Mouse (Mus musculus): ENCODE data around the gene Shb. TPM values are rescaled to one million over a fixed set of nuclear protein-coding genes. Genes with fewer than 3 reads are reported as not detected.

Shb gene
- polyA plus RNA-seq, 1 experiment: 46.3 TPM

DNA sequence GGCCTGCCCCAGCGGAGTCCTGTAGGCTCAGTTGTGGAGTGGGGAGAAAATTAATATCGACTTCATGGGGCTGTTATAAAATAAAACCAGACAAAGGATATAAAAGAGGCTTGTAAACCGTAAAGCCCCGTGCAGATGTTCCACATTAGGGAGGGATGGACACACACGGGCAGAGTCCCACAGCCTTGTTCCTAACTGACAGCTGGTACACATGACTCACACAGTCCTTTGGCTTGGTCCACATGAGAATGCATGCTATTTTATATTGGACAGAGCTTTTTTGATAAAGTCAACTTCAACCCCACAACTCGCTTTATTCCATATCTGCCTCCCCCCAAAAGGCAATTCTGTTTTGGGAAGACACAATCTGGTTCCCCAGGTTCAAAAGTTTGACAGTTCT lies 59.6 kb downstream of the Shb start:
- Histone ChIP-seq H3ac (ENCODE audit: control insufficient read depth, insufficient read length) (no peak overlapping the region), H3K4me3 (no peak overlapping the region), H3K27me3 (ENCODE audit: control insufficient read depth, insufficient read depth, insufficient read length) (no peaks in the 10 kb centered on the region), H3K4me2 (ENCODE audit: low read depth) (peak overlapping the region; percentile 85), H3K36me3 (ENCODE audit: control insufficient read depth, insufficient read depth) (peaks cover 5% of the 10 kb centered on the region), H3K79me2 (ENCODE audit: control insufficient read depth, insufficient read depth) (peaks cover 58% of the 10 kb centered on the region)
- TF ChIP-seq USF1 (IDR thresholded peaks at IDR 0.05; ENCODE audit: low read depth) (no peak), MYOG (IDR thresholded peaks at IDR 0.05; ENCODE audit: control insufficient read depth in 1 of 3, insufficient read depth in 1 of 3, insufficient read length in 2 of 3, low read depth in 2 of 3) (peak; percentile 37 to 72 (median 64)), SRF (IDR thresholded peaks at IDR 0.05; ENCODE audit: control insufficient read depth, insufficient read length, low read depth) (no peak), CEBPB (IDR thresholded peaks at IDR 0.05; ENCODE audit: insufficient read depth, poor library complexity, severe bottlenecking) (no peak), POLR2A (IDR thresholded peaks at IDR 0.05; ENCODE audit: insufficient read length, low read depth) (no peak), MAX (IDR thresholded peaks at IDR 0.05; ENCODE audit: low read depth) (peak; percentile 33), REST (IDR thresholded peaks at IDR 0.05; ENCODE audit: insufficient read depth, insufficient read length) (no peak), TCF12 (IDR thresholded peaks at IDR 0.05; ENCODE audit: insufficient read depth, poor library complexity, severe bottlenecking) (peak; percentile 43), MYOD1 (IDR thresholded peaks at IDR 0.05; ENCODE audit: control insufficient read depth in 1 of 3, insufficient read length in 2 of 3, low read depth in 2 of 3) (peak; percentile 28 to 92 (median 89)), E2F4 (IDR thresholded peaks at IDR 0.05; ENCODE audit: insufficient read depth) (no peak), TCF3 (IDR thresholded peaks at IDR 0.05; ENCODE audit: insufficient read length, low read depth) (peak; percentile 37), POLR2AphosphoS2 (IDR thresholded peaks at IDR 0.05; ENCODE audit: insufficient read length, low read depth) (no peak)

DNA sequence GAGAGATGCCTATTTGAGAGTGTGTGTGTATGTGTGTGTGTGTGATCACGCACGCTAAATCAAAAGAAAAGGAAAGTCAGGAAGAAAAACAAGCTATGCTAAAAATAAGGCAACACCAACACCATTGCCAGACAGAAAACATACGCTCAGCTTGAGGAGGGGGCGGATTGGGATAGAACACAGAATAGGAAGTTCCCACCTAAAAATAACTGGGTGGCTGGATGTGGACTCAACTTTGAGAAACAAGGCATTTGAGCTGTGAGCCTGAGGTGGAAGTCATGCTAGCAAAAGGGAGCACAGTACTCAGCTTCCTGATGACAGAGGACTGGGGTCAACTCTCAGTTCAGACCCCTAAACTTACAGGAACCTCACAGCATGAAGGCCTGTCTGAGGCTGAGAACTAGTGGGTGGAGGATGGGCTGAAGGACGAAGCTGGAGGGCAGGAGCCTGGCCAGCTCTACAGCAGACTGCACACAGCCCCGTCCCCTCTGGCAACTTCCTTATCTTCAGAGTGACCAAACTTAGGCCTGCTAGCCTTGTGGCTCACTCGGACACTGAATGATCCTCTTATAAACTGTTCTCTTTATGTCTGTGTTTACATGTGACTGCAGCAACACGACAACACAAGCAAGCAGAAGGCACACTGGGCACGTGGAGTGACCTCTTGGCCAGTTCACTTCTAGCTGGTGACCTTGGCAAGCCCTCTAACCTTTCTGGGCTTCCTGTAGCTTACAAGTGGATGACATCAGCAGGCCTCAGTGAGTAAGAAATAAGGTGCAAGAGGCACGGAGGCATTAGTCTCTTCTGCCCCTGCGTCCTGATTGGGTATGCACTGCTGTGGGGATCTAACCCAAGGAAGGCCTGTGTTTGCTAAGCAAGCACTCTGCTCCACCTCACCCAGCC lies 60.4 kb downstream of the Shb start:
- Histone ChIP-seq H3K4me2 (ENCODE audit: low read depth) (peak overlapping the region; percentile 85), H3K36me3 (ENCODE audit: control insufficient read depth, insufficient read depth) (no peaks in the 10 kb centered on the region), H3K79me2 (ENCODE audit: control insufficient read depth, insufficient read depth) (peaks cover 51% of the 10 kb centered on the region), H3ac (ENCODE audit: control insufficient read depth, insufficient read length) (no peak overlapping the region), H3K4me3 (no peak overlapping the region), H3K27me3 (ENCODE audit: control insufficient read depth, insufficient read depth, insufficient read length) (no peaks in the 10 kb centered on the region)
- TF ChIP-seq MYOD1 (IDR thresholded peaks at IDR 0.05; ENCODE audit: control insufficient read depth in 1 of 3, insufficient read length in 2 of 3, low read depth in 2 of 3) (peak in 2 of 3 experiments; percentile 23 to 33), TCF12 (IDR thresholded peaks at IDR 0.05; ENCODE audit: insufficient read depth, poor library complexity, severe bottlenecking) (no peak), MAX (IDR thresholded peaks at IDR 0.05; ENCODE audit: low read depth) (peak; percentile 25), CEBPB (IDR thresholded peaks at IDR 0.05; ENCODE audit: insufficient read depth, poor library complexity, severe bottlenecking) (peak; percentile 75; the same call in 1 of the 2 replicates), MYOG (IDR thresholded peaks at IDR 0.05; ENCODE audit: control insufficient read depth in 1 of 3, insufficient read depth in 1 of 3, insufficient read length in 2 of 3, low read depth in 2 of 3) (peak in 1 of 3 experiments; percentile 60), POLR2A (IDR thresholded peaks at IDR 0.05; ENCODE audit: insufficient read length, low read depth) (no peak), REST (IDR thresholded peaks at IDR 0.05; ENCODE audit: insufficient read depth, insufficient read length) (no peak), USF1 (IDR thresholded peaks at IDR 0.05; ENCODE audit: low read depth) (no peak), SRF (IDR thresholded peaks at IDR 0.05; ENCODE audit: control insufficient read depth, insufficient read length, low read depth) (no peak)

DNA sequence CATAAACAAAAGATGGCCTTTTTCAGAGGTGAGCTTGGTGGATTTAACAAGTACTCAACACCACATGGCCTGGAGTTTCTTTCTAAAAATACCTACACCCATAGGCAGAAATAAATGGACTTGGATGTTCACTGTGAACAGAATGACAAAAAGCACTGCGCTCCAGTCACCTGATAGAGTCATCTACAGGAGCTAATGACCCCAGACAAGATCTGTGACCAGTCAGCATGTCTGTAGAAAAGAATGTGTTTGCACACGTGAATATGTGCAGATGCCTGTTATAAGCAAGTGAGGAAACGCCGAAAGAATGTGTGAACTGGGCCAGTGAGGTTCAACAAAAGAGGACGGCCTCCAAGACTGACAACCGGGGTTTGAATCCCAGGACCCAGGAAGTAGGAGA lies 63.2 kb downstream of the Shb start:
- Histone ChIP-seq H3K79me2 (ENCODE audit: control insufficient read depth, insufficient read depth) (peaks cover 55% of the 10 kb centered on the region), H3K4me3 (no peak overlapping the region), H3K4me2 (ENCODE audit: low read depth) (peak overlapping the region; percentile 5), H3K36me3 (ENCODE audit: control insufficient read depth, insufficient read depth) (peaks cover 6% of the 10 kb centered on the region), H3K27me3 (ENCODE audit: control insufficient read depth, insufficient read depth, insufficient read length) (no peaks in the 10 kb centered on the region), H3ac (ENCODE audit: control insufficient read depth, insufficient read length) (no peak overlapping the region)
- TF ChIP-seq MYOG (IDR thresholded peaks at IDR 0.05; ENCODE audit: control insufficient read depth in 1 of 3, insufficient read depth in 1 of 3, insufficient read length in 2 of 3, low read depth in 2 of 3): no peak
- no peak for TF ChIP-seq REST (IDR thresholded peaks at IDR 0.05; ENCODE audit: insufficient read depth, insufficient read length)

DNA sequence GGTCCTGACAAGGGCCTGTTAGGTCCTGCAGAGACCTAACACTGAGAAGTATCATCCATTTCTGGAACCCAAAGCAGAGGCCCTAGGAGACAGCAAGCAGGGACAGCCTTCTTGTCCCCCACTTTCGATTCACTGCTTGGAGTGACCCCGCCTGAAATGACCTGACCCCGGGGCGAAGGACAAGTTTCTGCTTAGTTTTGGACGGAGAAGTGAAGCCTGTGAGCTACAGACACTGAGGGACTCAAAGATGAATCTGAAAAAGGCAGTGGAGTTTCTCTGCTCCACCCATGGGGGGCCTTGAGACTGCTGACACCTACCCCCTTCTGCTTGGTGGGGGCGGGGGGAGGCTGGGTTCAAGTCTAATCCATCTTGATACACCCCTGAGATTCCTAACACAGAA lies 63.8 kb downstream of the Shb start:
- Histone ChIP-seq H3K36me3 (ENCODE audit: control insufficient read depth, insufficient read depth) (peaks cover 6% of the 10 kb centered on the region), H3K4me2 (ENCODE audit: low read depth) (peak overlapping the region; percentile 5), H3K4me3 (no peak overlapping the region), H3K27me3 (ENCODE audit: control insufficient read depth, insufficient read depth, insufficient read length) (no peaks in the 10 kb centered on the region), H3K79me2 (ENCODE audit: control insufficient read depth, insufficient read depth) (peaks cover 50% of the 10 kb centered on the region), H3ac (ENCODE audit: control insufficient read depth, insufficient read length) (no peak overlapping the region)
- no peak for TF ChIP-seq POLR2AphosphoS2 (IDR thresholded peaks at IDR 0.05; ENCODE audit: insufficient read length, low read depth)

DNA sequence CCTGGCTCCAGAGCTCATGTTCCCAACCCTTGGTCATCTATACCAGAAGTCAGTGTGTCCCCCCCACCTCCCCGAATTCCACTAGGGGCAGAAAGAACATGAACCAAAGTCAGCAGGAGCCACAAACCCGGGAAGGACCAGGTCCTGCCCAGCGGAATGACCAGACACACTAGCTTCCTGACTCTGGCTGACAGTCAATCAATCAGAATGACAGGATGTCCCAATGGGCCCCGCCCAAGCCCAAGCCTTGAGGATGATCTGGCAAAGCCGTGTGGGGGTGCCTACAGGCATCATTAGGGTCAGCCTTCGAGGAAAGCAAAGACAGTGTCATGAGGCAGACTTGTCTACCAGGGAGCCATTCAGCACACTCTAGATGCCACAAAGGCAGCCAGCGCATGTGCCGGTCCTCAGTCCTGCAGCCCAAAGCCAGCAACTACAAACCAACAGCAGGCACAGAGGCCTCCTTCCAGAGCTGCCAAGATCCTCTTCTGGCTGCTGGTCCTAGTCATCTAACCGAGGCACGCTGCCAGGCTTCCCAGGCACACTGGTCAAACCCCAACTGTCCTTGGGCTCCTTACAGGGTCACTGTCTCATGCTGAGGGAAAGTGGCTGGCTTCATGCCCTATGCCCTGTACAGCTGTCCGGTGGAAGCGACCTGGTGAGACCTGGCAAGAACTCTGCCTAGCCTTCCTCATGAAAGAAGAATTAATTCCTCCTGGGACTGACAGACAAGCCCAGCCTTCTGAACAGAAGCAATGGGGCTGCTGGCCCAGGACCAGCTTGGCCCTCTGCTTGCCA lies 65.0 kb downstream of the Shb start:
- TF ChIP-seq TCF3 (IDR thresholded peaks at IDR 0.05; ENCODE audit: insufficient read length, low read depth) (no peak), MAX (IDR thresholded peaks at IDR 0.05; ENCODE audit: low read depth) (no peak), USF1 (IDR thresholded peaks at IDR 0.05; ENCODE audit: low read depth) (no peak), SRF (IDR thresholded peaks at IDR 0.05; ENCODE audit: control insufficient read depth, insufficient read length, low read depth) (no peak), CEBPB (IDR thresholded peaks at IDR 0.05; ENCODE audit: insufficient read depth, poor library complexity, severe bottlenecking) (no peak), MYOD1 (IDR thresholded peaks at IDR 0.05; ENCODE audit: control insufficient read depth in 1 of 3, insufficient read length in 2 of 3, low read depth in 2 of 3) (peak; percentile 5 to 85 (median 78)), E2F4 (IDR thresholded peaks at IDR 0.05; ENCODE audit: insufficient read depth) (no peak), MYOG (IDR thresholded peaks at IDR 0.05; ENCODE audit: control insufficient read depth in 1 of 3, insufficient read depth in 1 of 3, insufficient read length in 2 of 3, low read depth in 2 of 3) (peak; percentile 64 to 93 (median 74)), TCF12 (IDR thresholded peaks at IDR 0.05; ENCODE audit: insufficient read depth, poor library complexity, severe bottlenecking) (no peak), REST (IDR thresholded peaks at IDR 0.05; ENCODE audit: insufficient read depth, insufficient read length) (no peak), POLR2AphosphoS2 (IDR thresholded peaks at IDR 0.05; ENCODE audit: insufficient read length, low read depth) (no peak), POLR2A (IDR thresholded peaks at IDR 0.05; ENCODE audit: insufficient read length, low read depth) (no peak)
- no peak overlapping the region for H3K4me3 ChIP-seq
- H3K79me2 ChIP-seq (ENCODE audit: control insufficient read depth, insufficient read depth): peaks cover 56% of the 10 kb centered on the region
- H3K4me2 ChIP-seq (ENCODE audit: low read depth): peak overlapping the region; percentile 42
- no peak overlapping the region for H3ac ChIP-seq (ENCODE audit: control insufficient read depth, insufficient read length)
- H3K36me3 ChIP-seq (ENCODE audit: control insufficient read depth, insufficient read depth): peaks cover 6% of the 10 kb centered on the region
- no peaks in the 10 kb centered on the region for H3K27me3 ChIP-seq (ENCODE audit: control insufficient read depth, insufficient read depth, insufficient read length)

All from myocyte (in vitro differentiated cells).